Mouse (Mus musculus): ENCODE data around the gene Pax3.

DNA sequence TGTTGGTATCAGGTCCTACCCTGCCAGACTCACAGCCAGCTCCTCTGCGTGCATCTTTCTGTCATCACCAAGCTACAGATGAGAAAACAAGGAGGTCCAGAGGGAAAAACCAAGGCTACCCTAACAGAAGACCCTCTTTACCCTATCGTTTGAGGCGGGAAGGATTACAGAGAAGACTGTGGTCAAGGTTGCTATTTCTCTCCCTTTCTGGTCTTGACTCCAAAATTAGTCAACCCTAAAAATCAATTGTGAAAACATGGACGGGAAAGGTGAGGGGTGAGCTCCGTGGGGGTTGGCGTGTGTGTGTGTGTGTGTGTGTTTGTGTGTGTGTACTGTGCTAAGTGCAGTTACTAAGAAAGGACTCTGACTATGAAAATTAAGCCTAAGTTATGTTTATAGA is 54.0 kb downstream of the Pax3 start:
- no peak for TF ChIP-seq CTCF (IDR thresholded peaks at IDR 0.05; ENCODE audit: borderline replicate concordance, insufficient read depth, low read length)
- TF ChIP-seq POLR2A (IDR thresholded peaks at IDR 0.05; ENCODE audit: low read depth, low read length): no peak
